Mouse (Mus musculus) left cerebral cortex, adult 2 months (tissue): ENCODE measurements around the gene Mta2. TPM values are rescaled to one million over a fixed set of nuclear protein-coding genes. Genes with fewer than 3 reads are reported as not detected.

Experiments
- DNase-seq, 2 experiments: peaks; one replicate each; pipeline ENCODE4 v3.0.0; 2021 to 2022; ENCODE audit warnings: low spot score in 2 of 2, mixed read lengths in 1 of 2; ENCODE audit errors: extremely low spot score in 1 of 2
- H3K27ac ChIP-seq: fragments of 200-600 bp; 2 replicates; pipeline ENCODE4 v1.8.1; 2022
- H3K4me3 ChIP-seq: fragments of 200-600 bp; 2 replicates; pipeline ENCODE4 v1.8.1; 2022
- CTCF ChIP-seq: fragments of 200-600 bp; IDR thresholded peaks from 2 replicates; pipeline ENCODE4 v1.8.1; 2022; ENCODE audit warnings: antibody characterized with exemption, mild to moderate bottlenecking, moderate library complexity
- intact Hi-C: fragments of 180-260 bp; cut with DNase I; formaldehyde crosslinking; loops from one replicate; pipeline ENCODE4 v1.15.1; 2025
- total RNA-seq, 2 experiments: library from RNA; stranded (reverse); gene quantifications; 2 replicates each; pipeline ENCODE4 v1.2.3; 2021

The Mta2 gene
- total RNA-seq, 2 experiments from 2014 or later, result 55.5 to 55.6 TPM

- intact Hi-C loops, result no loop called here
- Histone ChIP-seq H3K4me3 (no peak overlapping the region), H3K27ac (peak overlapping the region; percentile 50; the same call in 1 of the 2 replicates)
- peak; percentile 72 to 78 for DNase-seq
- TF ChIP-seq CTCF, result no peak
Observed at GRCm38 (mm10) chr19:8997546-8997945, 55.9 kb downstream of the Mta2 start.

- Histone ChIP-seq H3K27ac (no peak overlapping the region), H3K4me3 (no peak overlapping the region)
- intact Hi-C loops, result loop anchor here (2.0 kb wide), 1 partner anchor 76 kb away; no protein-coding TSS in a partner anchor
- TF ChIP-seq CTCF, result no peak
- no peak for DNase-seq
Observed at GRCm38 (mm10) chr19:8998546-8998945, 56.9 kb downstream of the Mta2 start.

GRCm38 (mm10) chr19:8999223-8999622, 57.5 kb downstream of the Mta2 start:
- intact Hi-C loops, result loop anchor here (2.0 kb wide), 1 partner anchor 76 kb away; no protein-coding TSS in a partner anchor
- no peak overlapping the region for H3K4me3 ChIP-seq
- no peak overlapping the region for H3K27ac ChIP-seq
- no peak for DNase-seq
- TF ChIP-seq CTCF, result no peak

Other genes starting within 250 kb of the Mta2 start
- 100 to 1,000 TPM; 144 to 154 TPM for gene Slc3a2, start 218.5 kb upstream of the Mta2 start, total RNA-seq
- gene Wdr74, start 206.0 kb upstream of the Mta2 start, total RNA-seq, result 10 to 100 TPM; 48.5 to 53.1 TPM
- gene 1700092M07Rik, start 201.2 kb upstream of the Mta2 start, total RNA-seq, result 1 to 10 TPM; 1.4 to 1.8 TPM
- gene Stx5a, start 200.5 kb upstream of the Mta2 start, total RNA-seq, result 10 to 100 TPM; 71.2 to 77.9 TPM
- gene Nxf1, start 184.8 kb upstream of the Mta2 start, total RNA-seq, result 10 to 100 TPM; 90.2 to 98.8 TPM
- gene Tmem223, start 170.9 kb upstream of the Mta2 start, total RNA-seq, result 10 to 100 TPM; 63.8 to 66.8 TPM
- gene Tmem179b, start 167.4 kb upstream of the Mta2 start, total RNA-seq, result 1 to 10 TPM; 8.2 to 8.7 TPM
- gene Taf6l, start 155.5 kb upstream of the Mta2 start, total RNA-seq, result 10 to 100 TPM; 13.1 to 14.3 TPM
- 100 to 1,000 TPM in 1 of 2 experiments, 10 to 100 TPM in 1; 96.6 to 105 TPM for gene Polr2g, start 143.3 kb upstream of the Mta2 start, total RNA-seq
- 1 to 10 TPM; 5.3 to 6.7 TPM for gene Zbtb3, start 139.3 kb upstream of the Mta2 start, total RNA-seq
- 10 to 100 TPM; 34.5 to 36.7 TPM for gene Ttc9c, start 122.5 kb upstream of the Mta2 start, total RNA-seq
- gene Hnrnpul2, start 121.9 kb upstream of the Mta2 start, total RNA-seq, result 100 to 1,000 TPM; 125 to 129 TPM
- gene AC129217.1, start 112.1 kb upstream of the Mta2 start, total RNA-seq, result not detected
- 100 to 1,000 TPM; 109 TPM for gene Bscl2, start 104.4 kb upstream of the Mta2 start, total RNA-seq
- gene Gng3, start 102.7 kb upstream of the Mta2 start, total RNA-seq, result 100 to 1,000 TPM; 184 to 198 TPM
- 1 to 10 TPM in 1 of 2 experiments, under 1 TPM in 1; 0.87 to 1.1 TPM for gene Lrrn4cl, start 91.1 kb upstream of the Mta2 start, total RNA-seq
- gene Ubxn1, start 70.4 kb upstream of the Mta2 start, total RNA-seq, result 10 to 100 TPM; 86.1 to 94.7 TPM
- gene Uqcc3, start 61.0 kb upstream of the Mta2 start, total RNA-seq, result 10 to 100 TPM; 33.1 to 36.2 TPM
- 1 to 10 TPM; 6.5 to 9.3 TPM for gene Lbhd1, start 58.1 kb upstream of the Mta2 start, total RNA-seq
- not detected for gene Gm49403, start 57.9 kb upstream of the Mta2 start, total RNA-seq
- gene 1810009A15Rik, start 53.0 kb upstream of the Mta2 start, total RNA-seq, result 10 to 100 TPM; 22.5 to 23.2 TPM
- gene Gm49416, start 52.9 kb upstream of the Mta2 start, total RNA-seq, result 1 to 10 TPM; 1.2 to 6.7 TPM
- 10 to 100 TPM; 21.7 to 22.9 TPM for gene Ints5, start 48.9 kb upstream of the Mta2 start, total RNA-seq
- gene Ganab, start 43.8 kb upstream of the Mta2 start, total RNA-seq, result 100 to 1,000 TPM in 1 of 2 experiments, 10 to 100 TPM in 1; 96.4 to 104 TPM
- 100 to 1,000 TPM; 172 to 173 TPM for gene B3gat3, start 21.5 kb upstream of the Mta2 start, total RNA-seq
- gene Rom1, start 12.5 kb upstream of the Mta2 start, total RNA-seq, result 1 to 10 TPM; 5.6 to 7.2 TPM
- gene Eml3, start 12.3 kb upstream of the Mta2 start, total RNA-seq, result 10 to 100 TPM; 11.0 to 13.7 TPM
- gene Tut1, start 12.0 kb downstream of the Mta2 start, total RNA-seq, result 10 to 100 TPM; 21.4 to 22.4 TPM
- gene Eef1g, start 25.2 kb downstream of the Mta2 start, total RNA-seq, result 100 to 1,000 TPM; 228 to 236 TPM
- 10 to 100 TPM; 22.5 to 32.2 TPM for gene Ahnak, start 47.4 kb downstream of the Mta2 start, total RNA-seq
- not detected for gene Scgb1a1, start 146.1 kb downstream of the Mta2 start, total RNA-seq
- gene Asrgl1, start 193.8 kb downstream of the Mta2 start, total RNA-seq, result 100 to 1,000 TPM; 115 to 139 TPM